Comparison of ENCODE assay signal across 10 mouse cellular contexts in the genomic region with DNA sequence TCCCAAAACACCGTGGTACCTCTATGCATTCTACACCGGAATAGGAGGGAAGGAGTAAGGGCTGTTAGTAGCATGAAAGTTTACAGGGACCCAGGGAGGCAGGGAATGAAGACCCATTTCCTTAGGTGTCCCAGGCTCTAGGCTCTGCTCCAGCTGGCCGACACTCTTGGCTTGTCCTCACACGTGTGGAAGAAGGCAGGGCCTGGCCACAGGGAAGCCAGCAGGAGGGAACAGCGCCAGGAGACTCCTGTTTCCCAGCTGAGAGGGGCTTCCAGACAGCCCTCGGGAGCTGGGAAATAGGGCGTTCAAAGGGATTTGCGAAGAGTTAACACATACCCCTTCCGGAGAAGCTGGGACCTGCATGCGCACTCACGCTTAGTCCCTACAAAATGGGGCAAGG. TPM values are rescaled to one million over a fixed set of nuclear protein-coding genes. Genes with fewer than 3 reads are reported as not detected.
DNase-seq lines count a peak whose midpoint lies in the region; TF ChIP-seq lines count a peak whose summit lies in the region.
"Had no signal": no experiment of that assay in that cellular context is flagged by ENCODE, and none has a peak within 500 bp of the region (broad histone marks: within the 10 kb centered on the region; RNA-seq: fewer than 3 reads in every experiment).

No protein-coding gene starts in this region.

- H3K27ac ChIP-seq in layer of hippocampus, adult 2 months = no peak overlapping the region
- H3K27ac ChIP-seq: forebrain, embryonic 12.5 days; neural tube, embryonic 15.5 days had no signal

- 0 out of 2 replicates have a peak, but pooled peaks have one; percentile 7 for TF ChIP-seq CTCF in layer of hippocampus, adult 2 months (conservative IDR thresholded peaks at IDR 0.05)

- H3K4me3 ChIP-seq in layer of hippocampus, adult 2 months = no peak overlapping the region
- H3K4me3 ChIP-seq: forebrain, embryonic 12.5 days; neural tube, embryonic 15.5 days had no signal

- peak; percentile 49 for DNase-seq in gastrocnemius, postnatal 14 days
- DNase-seq in gastrocnemius, postnatal 36 days = no peak
- no peak for DNase-seq in layer of hippocampus, adult 2 months (ENCODE audit: low spot score in 2 of 2)
- DNase-seq in layer of hippocampus, adult 9-10 months (ENCODE audit: low spot score) = no peak
- DNase-seq in R1 (ENCODE audit: low read depth, low spot score) = peak; percentile 14
- peak; percentile 17 to 51 for DNase-seq in adrenal gland, postnatal 36 days
- DNase-seq in thymus, postnatal 10 days (ENCODE audit: low spot score in 2 of 2) = no peak
- DNase-seq: liver, postnatal 0 days had no signal

- intact Hi-C loops in gastrocnemius, postnatal 14 days (cut with DNase I; ENCODE audit: low total_unique reads) = no loop called here
- intact Hi-C loops in gastrocnemius, postnatal 36 days (cut with DNase I) = no loop called here

RNA-seq across cellular contexts. Expression of a gene that starts 40.2 kb away (rescaled TPM):
- total RNA-seq in gastrocnemius, postnatal 14 days (2021) = 100 to 1,000 TPM; 146 to 175 TPM
- 100 to 1,000 TPM; 207 to 245 TPM for total RNA-seq in gastrocnemius, postnatal 36 days (2021)
- total RNA-seq in layer of hippocampus, adult 2 months (2021) = 100 to 1,000 TPM; 124 to 134 TPM
- 100 to 1,000 TPM; 221 to 288 TPM for total RNA-seq in adrenal gland, postnatal 36 days (2021)

RNA-seq across cellular contexts. Expression of a gene that starts 55.5 kb away (rescaled TPM):
- total RNA-seq in gastrocnemius, postnatal 14 days (2021) = 1 to 10 TPM; 8.2 to 8.8 TPM
- total RNA-seq in gastrocnemius, postnatal 36 days (2021) = 1 to 10 TPM; 7.6 to 9.9 TPM
- total RNA-seq in layer of hippocampus, adult 2 months (2021) = 10 to 100 TPM; 19.7 to 19.9 TPM
- total RNA-seq in adrenal gland, postnatal 36 days (2021) = 10 to 100 TPM; 17.9 to 22.8 TPM

Comparison
In these comparisons a context has a peak if more than half of its experiments do, and no peak if none do; other contexts are left out.
1. DNase-seq: peak in gastrocnemius, postnatal 14 days (single experiment), R1 (single experiment) and adrenal gland, postnatal 36 days (2 of 2); none in gastrocnemius, postnatal 36 days (0 of 2), layer of hippocampus, adult 2 months (0 of 2), layer of hippocampus, adult 9-10 months (single experiment) and thymus, postnatal 10 days (0 of 2).